Mouse (Mus musculus): ENCODE measurements around the gene Slc12a7. TPM values are rescaled to one million over a fixed set of nuclear protein-coding genes. Genes with fewer than 3 reads are reported as not detected.

The Slc12a7 gene
- polyA plus RNA-seq, 1 experiment from 2014 or later: 28.7 TPM

- peak overlapping the region; percentile 67 for H3K9ac ChIP-seq (ENCODE audit: low read depth, low read length)
- ATAC-seq (ENCODE audit: low FRiP score, low TSS enrichment): peak; percentile 70
- under 1% methylated on average over 59 of the region's 65 CpGs for WGBS
- peak overlapping the region; percentile 97 for H3K4me2 ChIP-seq (replicated peaks; ENCODE audit: low read depth, low read length)
- H3K4me1 ChIP-seq (ENCODE audit: control insufficient read depth, insufficient read depth, low read length): no peaks in the 10 kb centered on the region
- H3K36me3 ChIP-seq (ENCODE audit: control insufficient read depth, insufficient read depth, low read length): no peaks in the 10 kb centered on the region
- peaks cover 15% of the 10 kb centered on the region for H3K27me3 ChIP-seq (ENCODE audit: control insufficient read depth, insufficient read depth, low read length)
- H3K4me3 ChIP-seq (ENCODE audit: low read length): peak overlapping the region; percentile 67
- no peak overlapping the region for H3K27ac ChIP-seq (ENCODE audit: low read depth, low read length)
- no peaks in the 10 kb centered on the region for H3K9me3 ChIP-seq (ENCODE audit: control insufficient read depth, low read length)
Measured at GRCm38 (mm10) chr13:73846589-73847464, 113.9 kb downstream of the Slc12a7 start.

- Histone ChIP-seq H3K9me3 (ENCODE audit: control insufficient read depth, low read length) (no peaks in the 10 kb centered on the region), H3K4me3 (ENCODE audit: low read length) (peak within 1 kb of the TSS; percentile 67), H3K4me2 (replicated peaks; ENCODE audit: low read depth, low read length) (peak within 1 kb of the TSS; percentile 97), H3K27ac (ENCODE audit: low read depth, low read length) (no peak within 1 kb of the TSS), H3K36me3 (ENCODE audit: control insufficient read depth, insufficient read depth, low read length) (no peaks in the 10 kb centered on the region), H3K27me3 (ENCODE audit: control insufficient read depth, insufficient read depth, low read length) (peaks cover 15% of the 10 kb centered on the region), H3K9ac (ENCODE audit: low read depth, low read length) (peak within 1 kb of the TSS; percentile 67), H3K4me1 (ENCODE audit: control insufficient read depth, insufficient read depth, low read length) (no peaks in the 10 kb centered on the region)
- WGBS: under 1% methylated on average over 36 of the region's 38 CpGs
- ATAC-seq (ENCODE audit: low FRiP score, low TSS enrichment): peak; percentile 93
Measured at GRCm38 (mm10) chr13:73847465-73847836, 114.6 kb downstream of the Slc12a7 start, which contains the start of gene Nkd2. Gene Nkd2, minus strand, starts transcription at chr13:73847631.

Other genes starting within 250 kb of the Slc12a7 start
- not detected in 2 replicates for gene Slc6a3, start 196.3 kb upstream of the Slc12a7 start, polyA plus RNA-seq (2014; fragmentation: Nextera tagmentation; extraction: Ambion mirVana)
- gene Clptm1l, start 129.1 kb upstream of the Slc12a7 start, polyA plus RNA-seq (2014; fragmentation: Nextera tagmentation; extraction: Ambion mirVana): 91.1 and 135 TPM in 2 replicates
- gene Tert, start 106.2 kb upstream of the Slc12a7 start, polyA plus RNA-seq (2014; fragmentation: Nextera tagmentation; extraction: Ambion mirVana): 5.2 and 7.9 TPM in 2 replicates
- gene Slc6a18, start 55.1 kb upstream of the Slc12a7 start, polyA plus RNA-seq (2014; fragmentation: Nextera tagmentation; extraction: Ambion mirVana): 2.5 and 5.2 TPM in 2 replicates
- gene Slc6a19, start 28.2 kb upstream of the Slc12a7 start, polyA plus RNA-seq (2014; fragmentation: Nextera tagmentation; extraction: Ambion mirVana): 0.53 and 0.92 TPM in 2 replicates
- 3.7 and 4.1 TPM in 2 replicates for gene Nkd2, start 114.5 kb downstream of the Slc12a7 start, polyA plus RNA-seq (2014; fragmentation: Nextera tagmentation; extraction: Ambion mirVana)
- gene Trip13, start 204.7 kb downstream of the Slc12a7 start, polyA plus RNA-seq (2014; fragmentation: Nextera tagmentation; extraction: Ambion mirVana): 44.1 and 54.9 TPM in 2 replicates
- 41.9 and 47.7 TPM in 2 replicates for gene Brd9, start 204.7 kb downstream of the Slc12a7 start, polyA plus RNA-seq (2014; fragmentation: Nextera tagmentation; extraction: Ambion mirVana)
- gene Zdhhc11, start 230.8 kb downstream of the Slc12a7 start, polyA plus RNA-seq (2014; fragmentation: Nextera tagmentation; extraction: Ambion mirVana): not detected in 2 replicates

Data from kidney, embryonic 14.5 days (tissue).